In the genomic region with DNA sequence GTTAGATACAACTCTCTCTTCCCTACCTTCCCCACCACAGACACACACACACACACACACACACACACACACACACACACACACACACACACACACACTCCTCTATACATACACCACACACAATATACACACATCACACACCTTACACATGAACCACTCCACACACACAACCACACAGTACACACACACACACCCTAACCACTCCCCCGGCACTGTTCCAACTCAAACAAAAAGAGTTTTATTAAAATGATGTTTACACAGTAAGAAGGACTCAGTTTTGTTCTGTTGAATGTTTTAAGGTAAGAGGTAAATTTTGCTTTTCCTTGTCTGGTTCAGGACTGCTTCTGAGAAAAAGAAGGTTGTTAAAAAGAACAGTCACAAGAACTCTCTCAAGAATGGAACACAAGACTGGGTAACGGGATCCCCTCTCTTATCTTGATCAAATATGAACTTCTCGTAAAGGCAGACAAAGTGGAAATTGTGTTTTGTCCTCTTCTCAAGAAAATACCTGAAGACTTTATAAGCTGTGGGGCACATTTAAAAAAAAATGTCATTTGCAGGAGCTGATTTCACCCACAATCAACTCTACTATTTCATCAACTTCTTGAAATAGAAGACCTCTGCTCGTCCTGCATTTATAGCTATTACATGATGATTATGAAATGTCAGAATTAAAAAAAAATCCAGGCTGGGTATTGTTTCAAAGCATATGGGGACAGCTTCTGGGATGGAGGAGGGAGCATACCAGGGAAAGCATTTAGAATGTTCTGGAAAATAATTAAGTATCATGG, we compare ENCODE assay signal across 13 mouse cellular contexts. TPM values are rescaled to one million over a fixed set of nuclear protein-coding genes. Genes with fewer than 3 reads are reported as not detected.
A peak's percentile ranks its signal among the peaks of the same experiment; 100 is the strongest.
DNase-seq lines count a peak whose midpoint lies in the region; ATAC-seq and TF ChIP-seq lines count a peak whose summit lies in the region.
"Had no signal": no experiment of that assay in that cellular context is flagged by ENCODE, and none has a peak within 500 bp of the region (broad histone marks: within the 10 kb centered on the region; RNA-seq: fewer than 3 reads in every experiment).

No protein-coding gene starts in this region.

- no peak for DNase-seq in heart, adult 11 months
- no peak for DNase-seq in spleen, adult 2 months (ENCODE audit: low read depth in 1 of 2, low spot score in 2 of 2)
- DNase-seq in spleen, adult 12 weeks (ENCODE audit: low spot score), result no peak
- peak; percentile 72 for DNase-seq in lung, postnatal 0 days (ENCODE audit: low spot score)
- DNase-seq in adrenal gland, postnatal 4 days (ENCODE audit: low spot score in 2 of 2), result no peak
- DNase-seq in layer of hippocampus, adult 18-20 months (ENCODE audit: low spot score in 2 of 2), result no peak
- no peak for DNase-seq in layer of hippocampus, postnatal 10 days (ENCODE audit: low spot score in 2 of 2)
- DNase-seq: adrenal gland, postnatal 25 days; cerebellum, adult 18-20 months; embryo, embryonic 11 days; gastrocnemius, postnatal 36 days had no signal

- H3K27ac ChIP-seq in heart, embryonic 15.5 days, result peak overlapping the region; percentile 24; the same call in 1 of the 2 replicates
- peak overlapping the region; percentile 60; the same call in 1 of the 2 replicates for H3K27ac ChIP-seq in spleen, adult 2 months (ENCODE audit: insufficient read depth, low read length)
- peak overlapping the region; percentile 52 for H3K27ac ChIP-seq in lung, postnatal 0 days (ENCODE audit: low read length)

- no peaks in the 10 kb centered on the region for H3K9me3 ChIP-seq in heart, embryonic 15.5 days (replicated peaks)
- H3K9me3 ChIP-seq in lung, postnatal 0 days (ENCODE audit: low read length), result no peaks in the 10 kb centered on the region

- peaks cover 13% of the 10 kb centered on the region for H3K4me1 ChIP-seq in heart, embryonic 15.5 days (replicated peaks)
- H3K4me1 ChIP-seq in spleen, adult 2 months (ENCODE audit: control insufficient read depth, insufficient read depth, insufficient read length), result peaks cover 16% of the 10 kb centered on the region; the same call in 1 of the 2 replicates
- peaks cover 7% of the 10 kb centered on the region; the same call in 1 of the 2 replicates for H3K4me1 ChIP-seq in lung, postnatal 0 days (ENCODE audit: insufficient read depth, low read depth, low read length)

- TF ChIP-seq CTCF in spleen, adult 2 months (IDR thresholded peaks at IDR 0.05; ENCODE audit: extremely low read depth, insufficient read depth, insufficient read length, insufficient replicate concordance), result no peak
- no peak for TF ChIP-seq CTCF in lung, postnatal 0 days (IDR thresholded peaks at IDR 0.05)

- WGBS in heart, embryonic 15.5 days, result 74% methylated on average over 4 of the region's 4 CpGs
- WGBS in spleen, adult 2 months, result 63% methylated on average over 4 of the region's 4 CpGs
- WGBS in lung, postnatal 0 days, result 47% methylated on average over 4 of the region's 4 CpGs

- peaks cover 9% of the 10 kb centered on the region; the same call in 1 of the 2 replicates for H3K36me3 ChIP-seq in heart, embryonic 15.5 days
- H3K36me3 ChIP-seq in spleen, adult 2 months (ENCODE audit: control insufficient read depth, insufficient read depth, low read length), result peaks cover 2% of the 10 kb centered on the region; the same call in 1 of the 2 replicates
- H3K36me3 ChIP-seq in lung, postnatal 0 days (ENCODE audit: insufficient read depth, low read length), result no peaks in the 10 kb centered on the region

- H3K4me3 ChIP-seq in heart, embryonic 15.5 days, result no peak overlapping the region
- H3K4me3 ChIP-seq in spleen, adult 2 months (ENCODE audit: extremely low read depth, insufficient read depth, insufficient read length), result no peak overlapping the region
- no peak overlapping the region for H3K4me3 ChIP-seq in lung, postnatal 0 days (ENCODE audit: low read depth, low read length)

- H3K27me3 ChIP-seq in heart, embryonic 15.5 days, result no peaks in the 10 kb centered on the region
- no peaks in the 10 kb centered on the region for H3K27me3 ChIP-seq in spleen, adult 2 months (ENCODE audit: control insufficient read depth, insufficient read depth, low read length)
- no peaks in the 10 kb centered on the region for H3K27me3 ChIP-seq in lung, postnatal 0 days (replicated peaks; ENCODE audit: insufficient read depth, low read length)
- H3K27me3 ChIP-seq: Patski had no signal

- no peak overlapping the region for H3K4me2 ChIP-seq in heart, embryonic 15.5 days
- H3K4me2 ChIP-seq in lung, postnatal 0 days (replicated peaks; ENCODE audit: low read depth, low read length), result no peak overlapping the region; the same call in 1 of the 2 replicates

- no peak overlapping the region for H3K9ac ChIP-seq in heart, embryonic 15.5 days
- no peak overlapping the region for H3K9ac ChIP-seq in lung, postnatal 0 days (replicated peaks; ENCODE audit: low read depth)

- no peak for TF ChIP-seq POLR2A in spleen, adult 2 months (IDR thresholded peaks at IDR 0.05; ENCODE audit: low read depth, low read length)

- ATAC-seq in heart, embryonic 15.5 days (replicated peaks; ENCODE audit: insufficient number of reproducible peaks, insufficient read depth, low FRiP score, low read depth), result no peak
- peak; percentile 78 for ATAC-seq in lung, postnatal 0 days

- TF ChIP-seq EP300 in lung, postnatal 0 days (IDR thresholded peaks at IDR 0.05), result peak; percentile 50; the same call in 1 of the 2 replicates

RNA-seq across cellular contexts. Expression of a gene that starts 30.9 kb away (rescaled TPM):
- polyA plus RNA-seq in heart, embryonic 15.5 days (2015; fragmentation: Nextera tagmentation; extraction: Ambion mirVana), result 21.5 and 22.7 TPM in 2 replicates
- polyA plus RNA-seq in spleen, adult 2 months (2012; rRNA removed), result 4.5 and 5.5 TPM in 2 replicates
- polyA plus RNA-seq in lung, postnatal 0 days (2015; fragmentation: Nextera tagmentation; extraction: Ambion mirVana), result 42.8 and 50.8 TPM in 2 replicates
- total RNA-seq in adrenal gland, postnatal 4 days (2021), result 10 to 100 TPM; 47.2 to 47.8 TPM
- total RNA-seq in layer of hippocampus, adult 18-20 months (2021), result 10 to 100 TPM; 26.9 to 33.5 TPM
- total RNA-seq in layer of hippocampus, postnatal 10 days (2021), result 10 to 100 TPM; 16.0 to 18.2 TPM
